In genomic region chr12:86896441-86896890, GRCm38 (mm10) we compare ENCODE assay signal across 8 mouse cellular contexts. TPM values are rescaled to one million over a fixed set of nuclear protein-coding genes. Genes with fewer than 3 reads are reported as not detected.
DNase-seq lines count a peak whose midpoint lies in the region; ATAC-seq and TF ChIP-seq lines count a peak whose summit lies in the region.

No protein-coding gene starts in this region.

- TF ChIP-seq EP300 in lung, postnatal 0 days (IDR thresholded peaks at IDR 0.05): no peak

- H3K27ac ChIP-seq in lung, postnatal 0 days (ENCODE audit: low read length): peak overlapping the region; percentile 94
- peak overlapping the region; percentile 94 for H3K27ac ChIP-seq in hindbrain, embryonic 10.5 days
- peak overlapping the region; percentile 98 for H3K27ac ChIP-seq in midbrain, embryonic 16.5 days (ENCODE audit: low read length)

- no peaks in the 10 kb centered on the region for H3K27me3 ChIP-seq in lung, postnatal 0 days (replicated peaks; ENCODE audit: insufficient read depth, low read length)
- H3K27me3 ChIP-seq in hindbrain, embryonic 10.5 days (ENCODE audit: insufficient read depth, poor library complexity, severe bottlenecking): no peaks in the 10 kb centered on the region
- H3K27me3 ChIP-seq in midbrain, embryonic 16.5 days (ENCODE audit: control insufficient read depth, insufficient read depth, low read depth, low read length): no peaks in the 10 kb centered on the region

- peak; percentile 53 for DNase-seq in adrenal gland, postnatal 14 days
- DNase-seq in adrenal gland, postnatal 4 days (ENCODE audit: low spot score in 2 of 2): no peak
- DNase-seq in lung, postnatal 0 days (ENCODE audit: low spot score): peak; percentile 63
- DNase-seq in lung, postnatal 10 days: no peak
- DNase-seq in hindbrain, embryonic 10.5 days (ENCODE audit: low spot score): no peak
- no peak for DNase-seq in ovary, postnatal 10 days (ENCODE audit: low spot score)
- no peak for DNase-seq in left cerebral cortex, adult 18-20 months (ENCODE audit: low spot score in 2 of 2)

- H3K4me2 ChIP-seq in lung, postnatal 0 days (replicated peaks; ENCODE audit: low read depth, low read length): no peak overlapping the region; the same call in none of the 2 replicates
- H3K4me2 ChIP-seq in midbrain, embryonic 16.5 days (ENCODE audit: low read length): peak overlapping the region; percentile 67

- no peak overlapping the region for H3K4me3 ChIP-seq in lung, postnatal 0 days (ENCODE audit: low read depth, low read length)
- 0 out of 2 replicates have a peak overlapping the region, but pooled peaks have one; percentile 12 for H3K4me3 ChIP-seq in hindbrain, embryonic 10.5 days
- H3K4me3 ChIP-seq in midbrain, embryonic 16.5 days (ENCODE audit: low read depth, low read length): 0 out of 2 replicates have a peak overlapping the region, but pooled peaks have one; percentile 7

- H3K4me1 ChIP-seq in lung, postnatal 0 days (ENCODE audit: insufficient read depth, low read depth, low read length): peaks cover 50% of the 10 kb centered on the region
- peaks cover 89% of the 10 kb centered on the region for H3K4me1 ChIP-seq in hindbrain, embryonic 10.5 days (replicated peaks)
- H3K4me1 ChIP-seq in midbrain, embryonic 16.5 days (ENCODE audit: control insufficient read depth, insufficient read depth, low read length): peaks cover 70% of the 10 kb centered on the region

- 17% methylated on average over 7 of the region's 7 CpGs for WGBS in lung, postnatal 0 days
- WGBS in hindbrain, embryonic 10.5 days: 26% methylated on average over 7 of the region's 7 CpGs
- 6% methylated on average over 7 of the region's 7 CpGs for WGBS in midbrain, embryonic 16.5 days

- H3K9ac ChIP-seq in lung, postnatal 0 days (replicated peaks; ENCODE audit: low read depth): no peak overlapping the region
- peak overlapping the region; percentile 65 for H3K9ac ChIP-seq in midbrain, embryonic 16.5 days (ENCODE audit: low read depth, low read length)

- no peak for ATAC-seq in lung, postnatal 0 days
- ATAC-seq in midbrain, embryonic 16.5 days: no peak

- H3K9me3 ChIP-seq in lung, postnatal 0 days (ENCODE audit: low read length): no peaks in the 10 kb centered on the region
- no peaks in the 10 kb centered on the region for H3K9me3 ChIP-seq in hindbrain, embryonic 10.5 days
- no peaks in the 10 kb centered on the region for H3K9me3 ChIP-seq in midbrain, embryonic 16.5 days (replicated peaks; ENCODE audit: control insufficient read depth, low read length, poor library complexity, severe bottlenecking)

- TF ChIP-seq CTCF in lung, postnatal 0 days (IDR thresholded peaks at IDR 0.05): no peak

- H3K36me3 ChIP-seq in lung, postnatal 0 days (ENCODE audit: insufficient read depth, low read length): no peaks in the 10 kb centered on the region
- no peaks in the 10 kb centered on the region for H3K36me3 ChIP-seq in hindbrain, embryonic 10.5 days
- no peaks in the 10 kb centered on the region for H3K36me3 ChIP-seq in midbrain, embryonic 16.5 days (ENCODE audit: control insufficient read depth, insufficient read depth, low read length)

RNA-seq across cellular contexts. Expression of gene Irf2bpl, which starts 11.9 kb away (rescaled TPM):
- total RNA-seq in adrenal gland, postnatal 14 days (2021): 48.4 and 53.8 TPM in 2 replicates
- 10 to 100 TPM; 78.0 to 81.7 TPM for total RNA-seq in adrenal gland, postnatal 4 days (2021)
- polyA plus RNA-seq in lung, postnatal 0 days (2015; fragmentation: Nextera tagmentation; extraction: Ambion mirVana): 39.5 and 49.1 TPM in 2 replicates
- 20.3 and 34.2 TPM in 2 replicates for polyA plus RNA-seq in hindbrain, embryonic 10.5 days (2016; fragmentation: Nextera tagmentation; extraction: Ambion mirVana)
- 69.3 and 76.9 TPM in 2 replicates for polyA plus RNA-seq in midbrain, embryonic 16.5 days (2015; fragmentation: Nextera tagmentation; extraction: Ambion mirVana)
- total RNA-seq in left cerebral cortex, adult 18-20 months (2021): 10 to 100 TPM; 91.6 to 93.6 TPM

RNA-seq across cellular contexts. Expression of gene Cipc, which starts 50.4 kb away (rescaled TPM):
- total RNA-seq in adrenal gland, postnatal 14 days (2021): 26.2 and 29.1 TPM in 2 replicates
- total RNA-seq in adrenal gland, postnatal 4 days (2021): 10 to 100 TPM; 21.7 to 23.5 TPM
- polyA plus RNA-seq in lung, postnatal 0 days (2015; fragmentation: Nextera tagmentation; extraction: Ambion mirVana): 12.5 and 14.8 TPM in 2 replicates
- 33.9 and 35.2 TPM in 2 replicates for polyA plus RNA-seq in hindbrain, embryonic 10.5 days (2016; fragmentation: Nextera tagmentation; extraction: Ambion mirVana)
- polyA plus RNA-seq in midbrain, embryonic 16.5 days (2015; fragmentation: Nextera tagmentation; extraction: Ambion mirVana): 56.6 and 57.8 TPM in 2 replicates
- 10 to 100 TPM; 84.0 to 86.8 TPM for total RNA-seq in left cerebral cortex, adult 18-20 months (2021)

Comparison
In these comparisons a context has a peak if more than half of its experiments do, and no peak if none do; other contexts are left out.
1. DNase-seq: peak in adrenal gland, postnatal 14 days (single experiment) and lung, postnatal 0 days (single experiment); none in adrenal gland, postnatal 4 days (0 of 2), lung, postnatal 10 days (single experiment), hindbrain, embryonic 10.5 days (single experiment), ovary, postnatal 10 days (single experiment) and left cerebral cortex, adult 18-20 months (0 of 2).
2. Peak in every context shown above with its lines, with median percentiles within 50 percentile points of each other: H3K27ac ChIP-seq.